Mouse (Mus musculus) neutrophil, adult 59 days (primary cell): Measurements from ENCODE around the gene Rhob. TPM values are rescaled to one million over a fixed set of nuclear protein-coding genes. Genes with fewer than 3 reads are reported as not detected.

Experiments used
- total RNA-seq, 2 experiments: library from RNA; stranded (reverse); gene quantifications; 1 replicate in 1 of 2; 2 replicates in 1 of 2; pipeline ENCODE4 v1.2.4; 2023

Gene Rhob
- 100 to 1,000 TPM; 604 to 875 TPM for total RNA-seq

GRCm38 (mm10) chr12:8499871-8500596, at the start of gene Rhob:
TSS of gene Rhob (minus strand) at chr12:8500009.

Other genes with a start within 250 kb of the Rhob start
- gene Gdf7, start 198.1 kb downstream of the Rhob start, total RNA-seq, result not detected
- gene Hs1bp3, start 186.6 kb downstream of the Rhob start, total RNA-seq, result 10 to 100 TPM; 13.9 to 19.0 TPM
- gene Slc7a15, start 99.1 kb upstream of the Rhob start, total RNA-seq, result not detected
- gene Pum2, start 174.1 kb upstream of the Rhob start, total RNA-seq, result 100 to 1,000 TPM; 165 TPM